Mouse (Mus musculus) frontal cortex, postnatal 36 days (tissue): Measurements from ENCODE around the gene Fcamr.
A peak's percentile ranks its signal among the peaks of the same experiment; 100 is the strongest.

Experiments used
- DNase-seq, 2 experiments: peaks; one replicate each; pipeline ENCODE4 v3.0.0; 2022; ENCODE audit warnings: low spot score in 2 of 2

Gene Fcamr

GRCm38 (mm10) chr1:130850405-130850804 is 49.7 kb downstream of the Fcamr start:
- DNase-seq = peak in 1 of 2 experiments; percentile 8

GRCm38 (mm10) chr1:130854819-130855218 is 54.1 kb downstream of the Fcamr start:
- DNase-seq = no peak

- DNase-seq = no peak
Measured at GRCm38 (mm10) chr1:130855723-130856122, 55.0 kb downstream of the Fcamr start.

GRCm38 (mm10) chr1:130857456-130857855 is 56.8 kb downstream of the Fcamr start:
- no peak for DNase-seq

- DNase-seq = peak in 1 of 2 experiments; percentile 9
Measured at GRCm38 (mm10) chr1:130864238-130864637, 63.5 kb downstream of the Fcamr start.
